Mouse (Mus musculus) G1E (cell line): Measurements from ENCODE around the gene Hhatl. TPM values are rescaled to one million over a fixed set of nuclear protein-coding genes. Genes with fewer than 3 reads are reported as not detected.

Experiments used
- ATAC-seq: 2 replicates; pipeline ENCODE4 v1.8.0; 2016; ENCODE audit warnings: mild to moderate bottlenecking; ENCODE audit not compliant: insufficient number of reproducible peaks, poor library complexity, low FRiP score, severe bottlenecking; ENCODE audit errors: extremely low read depth
- DNase-seq: peaks from one replicate; pipeline ENCODE4 v3.0.0; 2012; ENCODE audit warnings: low spot score
- H3K27me3 ChIP-seq: 2 replicates; pipeline ENCODE4 v1.6.1; 2012; ENCODE audit warnings: mild to moderate bottlenecking, low read length, inconsistent platforms; ENCODE audit not compliant: insufficient read depth
- H3K36me3 ChIP-seq: replicated peaks from 2 replicates; pipeline ENCODE3; 2012; ENCODE audit warnings: mild to moderate bottlenecking, inconsistent platforms
- H3K4me1 ChIP-seq: 2 replicates; pipeline ENCODE4 v1.6.1; 2012; ENCODE audit warnings: low read depth, low read length, inconsistent platforms, mixed read lengths; ENCODE audit not compliant: insufficient read depth
- H3K4me3 ChIP-seq: 2 replicates; pipeline ENCODE4 v1.5.1; 2012; ENCODE audit warnings: low read depth, mild to moderate bottlenecking, inconsistent platforms, low read length, moderate library complexity, mixed read lengths
- H3K9me3 ChIP-seq: replicated peaks from 2 replicates; pipeline ENCODE4 v1.6.1; 2012; ENCODE audit warnings: inconsistent platforms
- CTCF ChIP-seq: IDR thresholded peaks from 2 replicates; pipeline ENCODE4 v1.5.1; 2012; ENCODE audit warnings: low read depth, low read length, inconsistent platforms, mixed read lengths
- GATA1 ChIP-seq: IDR thresholded peaks from 2 replicates; pipeline ENCODE4 v1.6.1; 2012; ENCODE audit warnings: borderline replicate concordance, low read length, inconsistent platforms, mixed read lengths
- GATA2 ChIP-seq: IDR thresholded peaks from 2 replicates; pipeline ENCODE4 v1.6.1; 2012; ENCODE audit warnings: low read depth, low read length, inconsistent platforms, borderline replicate concordance
- POLR2AphosphoS5 ChIP-seq: IDR thresholded peaks from 2 replicates; pipeline ENCODE4 v1.6.1; 2012; ENCODE audit warnings: low read depth, low read length, inconsistent platforms; ENCODE audit not compliant: insufficient replicate concordance
- TAL1 ChIP-seq: conservative IDR thresholded peaks from 2 replicates; pipeline ENCODE4 v1.6.1; 2012; ENCODE audit warnings: low read depth, low read length, inconsistent platforms, mixed read lengths
- polyA plus RNA-seq: library from polyadenylated mRNA; stranded (reverse); fragments of >175 nt; gene quantifications from 2 replicates; pipeline ENCODE4 v1.2.3, GENCODE M21; 2012
- total RNA-seq, 2 experiments: library from RNA; stranded (forward) in 1 of 2; stranded (reverse) in 1 of 2; fragments of 200-1000 nt in 1 of 2; fragments of >200 nt in 1 of 2; fragmentation: Nextera tagmentation in 1 of 2; gene quantifications; 2 replicates each; pipeline ENCODE4 v1.2.3; 2014 to 2017

Gene Hhatl
- total and polyA plus RNA-seq, 3 experiments: not detected

- Histone ChIP-seq H3K4me1 (no peaks in the 10 kb centered on the region), H3K27me3 (peaks cover 25% of the 10 kb centered on the region; the same call in 1 of the 2 replicates), H3K9me3 (peaks cover under 1% of the 10 kb centered on the region), H3K4me3 (no peak overlapping the region), H3K36me3 (no peaks in the 10 kb centered on the region)
- TF ChIP-seq POLR2AphosphoS5: no peak
- TF ChIP-seq GATA1: no peak
- TF ChIP-seq CTCF: peak; percentile 31; the same call in 1 of the 2 replicates
- no peak for TF ChIP-seq TAL1
- no peak for TF ChIP-seq GATA2
- ATAC-seq (no peak), DNase-seq (peak; percentile 27)
These were observed 38.1 kb upstream of the Hhatl start for GRCm38 (mm10) chr9:121830243-121830955.

GRCm38 (mm10) chr9:121829270-121829992, 37.1 kb upstream of the Hhatl start:
- TF ChIP-seq GATA2: no peak
- TF ChIP-seq TAL1: no peak
- TF ChIP-seq POLR2AphosphoS5: no peak
- TF ChIP-seq CTCF: no peak
- no peak for TF ChIP-seq GATA1

GRCm38 (mm10) chr9:121828314-121828713, 36.0 kb upstream of the Hhatl start:
- no peak overlapping the region for H3K4me3 ChIP-seq
- no peaks in the 10 kb centered on the region for H3K36me3 ChIP-seq
- TF ChIP-seq GATA2: no peak
- TF ChIP-seq GATA1: no peak
- no peak for TF ChIP-seq TAL1
- TF ChIP-seq POLR2AphosphoS5: no peak
- TF ChIP-seq CTCF: no peak
- no peaks in the 10 kb centered on the region for H3K9me3 ChIP-seq
- DNase-seq (no peak), ATAC-seq (no peak)
- peaks cover 21% of the 10 kb centered on the region; the same call in 1 of the 2 replicates for H3K27me3 ChIP-seq
- H3K4me1 ChIP-seq: no peaks in the 10 kb centered on the region

More at GRCm38 (mm10) chr9:121829270-121829992, 37.1 kb upstream of the Hhatl start:
- Histone ChIP-seq H3K36me3 (no peaks in the 10 kb centered on the region), H3K4me3 (no peak overlapping the region), H3K4me1 (no peaks in the 10 kb centered on the region), H3K27me3 (peaks cover 25% of the 10 kb centered on the region; the same call in 1 of the 2 replicates), H3K9me3 (no peaks in the 10 kb centered on the region)
- ATAC-seq: no peak
- DNase-seq: no peak

- H3K4me1 ChIP-seq: no peaks in the 10 kb centered on the region
- H3K36me3 ChIP-seq: no peaks in the 10 kb centered on the region
- TF ChIP-seq CTCF: no peak
- TF ChIP-seq POLR2AphosphoS5: no peak
- no peak for TF ChIP-seq GATA1
- TF ChIP-seq TAL1: no peak
- TF ChIP-seq GATA2: no peak
- H3K9me3 ChIP-seq: no peaks in the 10 kb centered on the region
- DNase-seq (no peak), ATAC-seq (no peak)
- no peak overlapping the region for H3K4me3 ChIP-seq
- peaks cover 24% of the 10 kb centered on the region for H3K27me3 ChIP-seq
These were observed 34.0 kb upstream of the Hhatl start for GRCm38 (mm10) chr9:121826356-121826755.

- Histone ChIP-seq H3K4me3 (no peak overlapping the region), H3K9me3 (no peaks in the 10 kb centered on the region), H3K4me1 (no peaks in the 10 kb centered on the region), H3K36me3 (no peaks in the 10 kb centered on the region), H3K27me3 (peaks cover 26% of the 10 kb centered on the region)
- TF ChIP-seq CTCF (no peak), TAL1 (no peak), GATA1 (no peak), GATA2 (no peak), POLR2AphosphoS5 (no peak)
- DNase-seq (no peak), ATAC-seq (no peak)
These were observed 31.7 kb upstream of the Hhatl start for GRCm38 (mm10) chr9:121823991-121824390.

GRCm38 (mm10) chr9:121823051-121823450, 30.7 kb upstream of the Hhatl start:
- Histone ChIP-seq H3K4me1 (no peaks in the 10 kb centered on the region), H3K27me3 (peaks cover 21% of the 10 kb centered on the region), H3K36me3 (no peaks in the 10 kb centered on the region), H3K9me3 (no peaks in the 10 kb centered on the region), H3K4me3 (no peak overlapping the region)
- ATAC-seq (no peak), DNase-seq (no peak)
- TF ChIP-seq CTCF: no peak
- no peak for TF ChIP-seq TAL1
- no peak for TF ChIP-seq POLR2AphosphoS5
- TF ChIP-seq GATA2: no peak
- no peak for TF ChIP-seq GATA1
